Comparison of ENCODE assay signal across 9 mouse cellular contexts in the genomic region with DNA sequence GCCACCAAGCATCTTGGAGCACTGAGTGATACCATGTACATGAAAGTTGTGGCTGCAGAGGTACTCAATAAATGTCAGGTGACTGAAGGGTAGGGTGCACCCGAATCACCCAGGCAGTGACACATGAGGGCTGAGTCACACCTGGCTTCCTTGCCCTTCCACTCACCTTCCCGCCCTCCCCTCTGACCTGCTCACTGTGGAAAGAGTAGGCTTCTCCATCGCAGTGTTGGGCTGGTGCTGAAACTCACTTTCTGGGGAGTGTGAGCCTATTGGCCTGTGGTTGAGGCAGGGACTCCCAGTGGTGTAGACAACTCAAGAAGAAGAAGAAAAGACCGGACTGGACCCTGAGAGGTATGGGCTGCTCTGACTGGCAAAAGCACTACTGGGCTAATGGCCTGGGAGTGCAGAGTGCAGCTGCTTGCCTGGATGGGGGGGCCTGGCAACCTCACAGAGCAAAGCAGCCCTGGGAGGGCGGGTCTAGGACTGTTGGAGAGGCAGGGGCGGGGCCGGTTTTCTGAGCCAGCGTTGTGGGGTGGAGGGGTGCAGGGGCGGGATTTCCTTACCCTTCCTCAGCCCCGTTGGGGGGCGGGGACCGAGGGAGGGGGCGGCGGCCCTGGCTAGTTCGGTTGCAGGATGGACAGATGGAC. TPM values are rescaled to one million over a fixed set of nuclear protein-coding genes. Genes with fewer than 3 reads are reported as not detected.
A peak's percentile ranks its signal among the peaks of the same experiment; 100 is the strongest.
DNase-seq lines count a peak whose midpoint lies in the region; ATAC-seq lines count a peak whose summit lies in the region.
"Had no signal": no experiment of that assay in that cellular context is flagged by ENCODE, and none has a peak within 500 bp of the region (broad histone marks: within the 10 kb centered on the region; RNA-seq: fewer than 3 reads in every experiment).

No protein-coding gene starts in this region.

- peak; percentile 41 for DNase-seq in adrenal gland, adult 2 months
- no peak for DNase-seq in adrenal gland, postnatal 4 days (ENCODE audit: low spot score in 2 of 2)
- DNase-seq in urinary bladder, postnatal 25 days (ENCODE audit: low spot score) = peak; percentile 39
- DNase-seq in urinary bladder, adult 2 months (ENCODE audit: low spot score) = no peak
- DNase-seq in lung, postnatal 25 days (ENCODE audit: low spot score) = peak; percentile 32
- no peak for DNase-seq in yolk sac, embryonic 10.5 days (ENCODE audit: low spot score)

- no peak overlapping the region for H3K9ac ChIP-seq in intestine, embryonic 15.5 days

- peak overlapping the region; percentile 57 for H3K4me2 ChIP-seq in intestine, embryonic 15.5 days (replicated peaks)

- peaks cover 39% of the 10 kb centered on the region for H3K4me1 ChIP-seq in intestine, embryonic 15.5 days (replicated peaks)

- 18% methylated on average over 15 of the region's 15 CpGs for WGBS in intestine, embryonic 15.5 days

- no peak overlapping the region for H3K27ac ChIP-seq in intestine, embryonic 15.5 days

- no peaks in the 10 kb centered on the region for H3K27me3 ChIP-seq in intestine, embryonic 15.5 days (replicated peaks)

- H3K36me3 ChIP-seq in intestine, embryonic 15.5 days = no peaks in the 10 kb centered on the region

- H3K4me3 ChIP-seq in intestine, embryonic 15.5 days (replicated peaks) = no peak overlapping the region; the same call in 1 of the 2 replicates

- no peak for ATAC-seq in intestine, embryonic 15.5 days
- no peak for ATAC-seq in megakaryocyte, adult 5-6 weeks (ENCODE audit: poor library complexity, severe bottlenecking)

- no peaks in the 10 kb centered on the region for H3K9me3 ChIP-seq in intestine, embryonic 15.5 days

RNA-seq across cellular contexts. Expression of a gene that starts 2.0 kb away (rescaled TPM):
- total RNA-seq in adrenal gland, adult 2 months (2021) = under 1 TPM in 1 of 2 experiments, not detected in 1; 0.58 TPM
- polyA plus RNA-seq in adrenal gland, adult 2 months (2012; rRNA removed) = 0.47 and 0.50 TPM in 2 replicates
- total RNA-seq in adrenal gland, postnatal 4 days (2021) = 1 to 10 TPM in 1 of 2 experiments, under 1 TPM in 1; 0.78 to 1.6 TPM
- 0.43 and 0.51 TPM in 2 replicates for polyA plus RNA-seq in urinary bladder, adult 2 months (2012; rRNA removed)
- not detected in 2 replicates for polyA plus RNA-seq in intestine, embryonic 15.5 days (2015; fragmentation: Nextera tagmentation; extraction: Ambion mirVana)
- total RNA-seq in megakaryocyte, adult 5-6 weeks (2015) = not detected in 2 replicates
- not detected in 2 replicates for total RNA-seq in megakaryocyte, adult 5-6 weeks (2017)
- total RNA-seq: common myeloid progenitor, adult 5-6 weeks had no signal

RNA-seq across cellular contexts. Expression of a gene that starts 3.8 kb away (rescaled TPM):
- total RNA-seq in adrenal gland, adult 2 months (2021) = 1 to 10 TPM; 5.5 to 8.7 TPM
- 10.6 and 14.1 TPM in 2 replicates for polyA plus RNA-seq in adrenal gland, adult 2 months (2012; rRNA removed)
- 1 to 10 TPM; 5.3 to 9.1 TPM for total RNA-seq in adrenal gland, postnatal 4 days (2021)
- 16.3 and 19.4 TPM in 2 replicates for polyA plus RNA-seq in urinary bladder, adult 2 months (2012; rRNA removed)
- 11.5 and 17.0 TPM in 2 replicates for polyA plus RNA-seq in intestine, embryonic 15.5 days (2015; fragmentation: Nextera tagmentation; extraction: Ambion mirVana)
- 19.3 and 22.4 TPM in 2 replicates for total RNA-seq in megakaryocyte, adult 5-6 weeks (2015)
- 53.1 and 64.9 TPM in 2 replicates for total RNA-seq in megakaryocyte, adult 5-6 weeks (2017)

RNA-seq across cellular contexts. Expression of a gene that starts 34.4 kb away (rescaled TPM):
- 1 to 10 TPM; 3.1 to 3.3 TPM for total RNA-seq in adrenal gland, adult 2 months (2021)
- 4.6 and 6.6 TPM in 2 replicates for polyA plus RNA-seq in adrenal gland, adult 2 months (2012; rRNA removed)
- total RNA-seq in adrenal gland, postnatal 4 days (2021) = 1 to 10 TPM; 9.0 to 9.5 TPM
- polyA plus RNA-seq in urinary bladder, adult 2 months (2012; rRNA removed) = 3.3 and 4.7 TPM in 2 replicates
- polyA plus RNA-seq in intestine, embryonic 15.5 days (2015; fragmentation: Nextera tagmentation; extraction: Ambion mirVana) = 0.85 and 2.4 TPM in 2 replicates
- total RNA-seq in megakaryocyte, adult 5-6 weeks (2015) = 0.20 and 0.93 TPM in 2 replicates
- 0.16 and 1.1 TPM in 2 replicates for total RNA-seq in megakaryocyte, adult 5-6 weeks (2017)

RNA-seq across cellular contexts. Expression of a gene that starts 50.5 kb away (rescaled TPM):
- total RNA-seq in adrenal gland, adult 2 months (2021) = 100 to 1,000 TPM; 143 to 167 TPM
- polyA plus RNA-seq in adrenal gland, adult 2 months (2012; rRNA removed) = 586 and 732 TPM in 2 replicates
- 100 to 1,000 TPM; 113 to 115 TPM for total RNA-seq in adrenal gland, postnatal 4 days (2021)
- polyA plus RNA-seq in urinary bladder, adult 2 months (2012; rRNA removed) = 201 and 202 TPM in 2 replicates
- 112 and 121 TPM in 2 replicates for polyA plus RNA-seq in intestine, embryonic 15.5 days (2015; fragmentation: Nextera tagmentation; extraction: Ambion mirVana)
- 119 and 176 TPM in 2 replicates for total RNA-seq in megakaryocyte, adult 5-6 weeks (2015)
- 453 and 632 TPM in 2 replicates for total RNA-seq in megakaryocyte, adult 5-6 weeks (2017)

RNA-seq across cellular contexts. Expression of a gene that starts 51.4 kb away (rescaled TPM):
- 100 to 1,000 TPM; 546 to 765 TPM for total RNA-seq in adrenal gland, adult 2 months (2021)
- polyA plus RNA-seq in adrenal gland, adult 2 months (2012; rRNA removed) = 797 and 881 TPM in 2 replicates
- total RNA-seq in adrenal gland, postnatal 4 days (2021) = 100 to 1,000 TPM; 475 to 524 TPM
- 278 and 302 TPM in 2 replicates for polyA plus RNA-seq in urinary bladder, adult 2 months (2012; rRNA removed)
- polyA plus RNA-seq in intestine, embryonic 15.5 days (2015; fragmentation: Nextera tagmentation; extraction: Ambion mirVana) = 568 and 640 TPM in 2 replicates
- total RNA-seq in megakaryocyte, adult 5-6 weeks (2015) = 81.6 and 86.0 TPM in 2 replicates
- total RNA-seq in megakaryocyte, adult 5-6 weeks (2017) = 155 and 187 TPM in 2 replicates

Comparison
In these comparisons a context has a peak if more than half of its experiments do, and no peak if none do; other contexts are left out.
1. DNase-seq: peak in adrenal gland, adult 2 months (single experiment), urinary bladder, postnatal 25 days (single experiment) and lung, postnatal 25 days (single experiment); none in adrenal gland, postnatal 4 days (0 of 2), urinary bladder, adult 2 months (single experiment) and yolk sac, embryonic 10.5 days (single experiment).